Mouse (Mus musculus) MEL (cell line): Measurements from ENCODE around the gene Khdrbs1.

ENCODE experiments used
- GATA1 ChIP-seq: IDR thresholded peaks from 2 replicates; pipeline ENCODE4 v1.6.1; 2011; ENCODE audit warnings: low read depth, low read length, improper control_type of control experiment
- MXI1 ChIP-seq: IDR thresholded peaks from 2 replicates; pipeline ENCODE4 v1.6.1; 2011; ENCODE audit warnings: mild to moderate bottlenecking, low read depth, low read length, improper control_type of control experiment
- POLR2A ChIP-seq, 2 experiments: IDR thresholded peaks; 2 replicates each; pipeline ENCODE4 v1.6.1; 2011 to 2012; ENCODE audit warnings: low read length in 2 of 2, mild to moderate bottlenecking in 2 of 2, control low read depth in 1 of 2, improper control_type of control experiment in 1 of 2, low read depth in 1 of 2, moderate library complexity in 1 of 2; ENCODE audit not compliant: control insufficient read depth in 1 of 2, insufficient read depth in 1 of 2, poor library complexity in 1 of 2
- SIN3A ChIP-seq: IDR thresholded peaks from 2 replicates; pipeline ENCODE4 v1.6.1; 2012; ENCODE audit warnings: low read length, improper control_type of control experiment, inconsistent platforms
- ZKSCAN1 ChIP-seq: IDR thresholded peaks from 2 replicates; pipeline ENCODE4 v1.6.1; 2012; ENCODE audit warnings: low read depth, mild to moderate bottlenecking, inconsistent platforms, low read length, improper control_type of control experiment, moderate library complexity

DNA sequence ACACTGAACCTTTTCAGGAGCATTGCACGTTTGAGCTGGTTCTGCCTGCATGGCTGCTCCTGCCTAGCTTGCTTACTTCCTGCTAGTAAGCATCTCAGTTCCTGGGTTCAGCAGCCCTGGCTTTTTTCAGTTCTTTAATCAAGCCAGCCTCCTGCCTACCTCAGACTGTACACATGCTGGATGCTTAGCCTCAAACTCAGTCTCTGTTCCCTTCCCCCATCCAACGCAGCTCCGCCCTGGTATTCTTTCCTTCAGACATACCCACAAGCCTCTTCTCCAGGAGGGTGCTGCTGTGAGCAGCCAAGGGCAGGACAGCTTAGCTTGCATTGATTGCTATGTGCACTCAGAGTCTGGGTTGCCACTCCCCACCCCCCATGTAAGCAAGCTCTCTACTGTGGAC lies 12.6 kb upstream of the Khdrbs1 start:
- 0 out of 2 replicates have a peak, but pooled peaks have one; percentile 45 for TF ChIP-seq MXI1
- peak in 1 of 2 experiments; percentile 37; a peak in 2 of 4 replicates for TF ChIP-seq POLR2A (IDR thresholded peaks at IDR 0.05; ENCODE audit: control insufficient read depth in 1 of 2, insufficient read depth in 1 of 2, low read depth in 1 of 2, low read length in 2 of 2, poor library complexity in 1 of 2)
- TF ChIP-seq SIN3A = no peak
- no peak for TF ChIP-seq ZKSCAN1
- TF ChIP-seq GATA1 = no peak
